Mouse (Mus musculus): ENCODE measurements around the gene Gm17662. TPM values are rescaled to one million over a fixed set of nuclear protein-coding genes. Genes with fewer than 3 reads are reported as not detected.

Gm17662 gene
- polyA plus RNA-seq, 1 experiment = not detected

DNA sequence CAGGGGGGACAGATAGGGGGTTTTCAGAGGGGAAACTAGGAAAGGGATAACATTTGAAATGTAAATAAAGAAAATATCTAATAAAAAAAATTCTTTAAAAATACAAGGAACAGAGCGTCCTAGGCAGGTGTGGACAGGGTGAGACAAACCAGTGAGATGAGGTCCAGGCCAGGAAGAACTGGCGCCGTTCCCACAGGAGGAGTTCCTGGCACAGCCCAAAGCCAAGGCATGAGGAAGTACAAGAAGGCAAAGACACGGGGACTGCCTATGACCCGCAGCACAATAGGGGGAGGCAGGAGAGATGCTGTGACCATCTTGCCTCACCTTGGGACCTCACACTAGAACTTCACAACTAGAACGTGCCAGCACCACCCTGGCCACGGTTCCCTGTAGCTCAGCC, 34.6 kb downstream of the Gm17662 start:
- Histone ChIP-seq H3K27me3 (ENCODE audit: control insufficient read depth, insufficient read depth, low read length, poor library complexity, severe bottlenecking) (no peaks in the 10 kb centered on the region), H3K4me1 (ENCODE audit: control insufficient read depth, insufficient read depth, low read length) (no peaks in the 10 kb centered on the region), H3K9me3 (replicated peaks; ENCODE audit: control insufficient read depth, insufficient read depth, low read length, poor library complexity, severe bottlenecking) (no peaks in the 10 kb centered on the region), H3K27ac (ENCODE audit: insufficient read depth, low read length) (no peak overlapping the region), H3K36me3 (ENCODE audit: control insufficient read depth, insufficient read depth, low read length, poor library complexity, severe bottlenecking) (no peaks in the 10 kb centered on the region), H3K4me3 (ENCODE audit: low read depth, low read length) (no peak overlapping the region), H3K9ac (ENCODE audit: low read depth, poor library complexity, severe bottlenecking) (no peak overlapping the region)
- TF ChIP-seq EP300 (IDR thresholded peaks at IDR 0.05; ENCODE audit: insufficient read depth, low read depth, low read length) = no peak
- no peak for TF ChIP-seq POLR2A (IDR thresholded peaks at IDR 0.05; ENCODE audit: insufficient read depth, low read length)
- no peak for TF ChIP-seq CTCF (IDR thresholded peaks at IDR 0.05; ENCODE audit: low read depth, low read length)

- H3K9ac ChIP-seq (ENCODE audit: low read depth, poor library complexity, severe bottlenecking) = no peak overlapping the region
- no peaks in the 10 kb centered on the region for H3K9me3 ChIP-seq (replicated peaks; ENCODE audit: control insufficient read depth, insufficient read depth, low read length, poor library complexity, severe bottlenecking)
- TF ChIP-seq EP300 (IDR thresholded peaks at IDR 0.05; ENCODE audit: insufficient read depth, low read depth, low read length) (no peak), POLR2A (IDR thresholded peaks at IDR 0.05; ENCODE audit: insufficient read depth, low read length) (no peak), CTCF (IDR thresholded peaks at IDR 0.05; ENCODE audit: low read depth, low read length) (no peak)
- no peak overlapping the region for H3K4me3 ChIP-seq (ENCODE audit: low read depth, low read length)
- no peak overlapping the region for H3K27ac ChIP-seq (ENCODE audit: insufficient read depth, low read length)
- H3K27me3 ChIP-seq (ENCODE audit: control insufficient read depth, insufficient read depth, low read length, poor library complexity, severe bottlenecking) = no peaks in the 10 kb centered on the region
- no peaks in the 10 kb centered on the region for H3K4me1 ChIP-seq (ENCODE audit: control insufficient read depth, insufficient read depth, low read length)
- no peaks in the 10 kb centered on the region for H3K36me3 ChIP-seq (ENCODE audit: control insufficient read depth, insufficient read depth, low read length, poor library complexity, severe bottlenecking)
Measured at GRCm38 (mm10) chr4:104893588-104893987, 36.5 kb downstream of the Gm17662 start.

GRCm38 (mm10) chr4:104894004-104894734, 37.0 kb downstream of the Gm17662 start:
- Histone ChIP-seq H3K4me1 (ENCODE audit: control insufficient read depth, insufficient read depth, low read length) (no peaks in the 10 kb centered on the region), H3K9me3 (replicated peaks; ENCODE audit: control insufficient read depth, insufficient read depth, low read length, poor library complexity, severe bottlenecking) (no peaks in the 10 kb centered on the region), H3K9ac (ENCODE audit: low read depth, poor library complexity, severe bottlenecking) (no peak overlapping the region), H3K27me3 (ENCODE audit: control insufficient read depth, insufficient read depth, low read length, poor library complexity, severe bottlenecking) (no peaks in the 10 kb centered on the region), H3K36me3 (ENCODE audit: control insufficient read depth, insufficient read depth, low read length, poor library complexity, severe bottlenecking) (no peaks in the 10 kb centered on the region), H3K4me3 (ENCODE audit: low read depth, low read length) (no peak overlapping the region), H3K27ac (ENCODE audit: insufficient read depth, low read length) (no peak overlapping the region)
- no peak for TF ChIP-seq POLR2A (IDR thresholded peaks at IDR 0.05; ENCODE audit: insufficient read depth, low read length)
- no peak for TF ChIP-seq EP300 (IDR thresholded peaks at IDR 0.05; ENCODE audit: insufficient read depth, low read depth, low read length)
- peak; percentile 7 for TF ChIP-seq CTCF (IDR thresholded peaks at IDR 0.05; ENCODE audit: low read depth, low read length)

- no peaks in the 10 kb centered on the region for H3K4me1 ChIP-seq (ENCODE audit: control insufficient read depth, insufficient read depth, low read length)
- H3K9me3 ChIP-seq (replicated peaks; ENCODE audit: control insufficient read depth, insufficient read depth, low read length, poor library complexity, severe bottlenecking) = no peaks in the 10 kb centered on the region
- no peak overlapping the region for H3K9ac ChIP-seq (ENCODE audit: low read depth, poor library complexity, severe bottlenecking)
- TF ChIP-seq CTCF (IDR thresholded peaks at IDR 0.05; ENCODE audit: low read depth, low read length) (no peak), POLR2A (IDR thresholded peaks at IDR 0.05; ENCODE audit: insufficient read depth, low read length) (no peak), EP300 (IDR thresholded peaks at IDR 0.05; ENCODE audit: insufficient read depth, low read depth, low read length) (no peak)
- H3K4me3 ChIP-seq (ENCODE audit: low read depth, low read length) = no peak overlapping the region
- no peak overlapping the region for H3K27ac ChIP-seq (ENCODE audit: insufficient read depth, low read length)
- H3K27me3 ChIP-seq (ENCODE audit: control insufficient read depth, insufficient read depth, low read length, poor library complexity, severe bottlenecking) = no peaks in the 10 kb centered on the region
- H3K36me3 ChIP-seq (ENCODE audit: control insufficient read depth, insufficient read depth, low read length, poor library complexity, severe bottlenecking) = no peaks in the 10 kb centered on the region
Measured at GRCm38 (mm10) chr4:104902836-104903235, 45.7 kb downstream of the Gm17662 start.

- Histone ChIP-seq H3K27ac (ENCODE audit: insufficient read depth, low read length) (no peak overlapping the region), H3K36me3 (ENCODE audit: control insufficient read depth, insufficient read depth, low read length, poor library complexity, severe bottlenecking) (no peaks in the 10 kb centered on the region), H3K27me3 (ENCODE audit: control insufficient read depth, insufficient read depth, low read length, poor library complexity, severe bottlenecking) (no peaks in the 10 kb centered on the region), H3K4me1 (ENCODE audit: control insufficient read depth, insufficient read depth, low read length) (no peaks in the 10 kb centered on the region), H3K9ac (ENCODE audit: low read depth, poor library complexity, severe bottlenecking) (no peak overlapping the region), H3K9me3 (replicated peaks; ENCODE audit: control insufficient read depth, insufficient read depth, low read length, poor library complexity, severe bottlenecking) (no peaks in the 10 kb centered on the region), H3K4me3 (ENCODE audit: low read depth, low read length) (no peak overlapping the region)
- no peak for TF ChIP-seq EP300 (IDR thresholded peaks at IDR 0.05; ENCODE audit: insufficient read depth, low read depth, low read length)
- no peak for TF ChIP-seq CTCF (IDR thresholded peaks at IDR 0.05; ENCODE audit: low read depth, low read length)
- no peak for TF ChIP-seq POLR2A (IDR thresholded peaks at IDR 0.05; ENCODE audit: insufficient read depth, low read length)
Measured at GRCm38 (mm10) chr4:104905049-104905448, 47.9 kb downstream of the Gm17662 start.

Other genes with a start within 250 kb of the Gm17662 start
- gene C8b, start 91.0 kb upstream of the Gm17662 start, polyA plus RNA-seq (2011; ENCODE audit: insufficient read depth, insufficient read length, low read depth, missing spikeins) = not detected in 2 replicates
- gene C8a, start 19.1 kb downstream of the Gm17662 start, polyA plus RNA-seq (2011; ENCODE audit: insufficient read depth, insufficient read length, low read depth, missing spikeins) = not detected in 2 replicates
- 0.25 and 0.37 TPM in 2 replicates for gene Fyb2, start 56.1 kb downstream of the Gm17662 start, polyA plus RNA-seq (2011; ENCODE audit: insufficient read depth, insufficient read length, low read depth, missing spikeins)